Mouse (Mus musculus) kidney, adult 2 months (tissue): ENCODE measurements around the gene Serinc4.

ENCODE experiments used
- CTCF ChIP-seq: fragments of 200-500 bp; conservative IDR thresholded peaks from 2 replicates; pipeline ENCODE4 v1.5.1; 2011; ENCODE audit warnings: low read depth, mild to moderate bottlenecking, control low read depth, low read length, moderate library complexity, mixed read lengths; ENCODE audit not compliant: insufficient read depth, insufficient read length
- POLR2A ChIP-seq: fragments of 200-500 bp; IDR thresholded peaks from one replicate; pipeline ENCODE4 v1.6.1; 2011; ENCODE audit warnings: low read depth, low read length, control low read depth

DNA sequence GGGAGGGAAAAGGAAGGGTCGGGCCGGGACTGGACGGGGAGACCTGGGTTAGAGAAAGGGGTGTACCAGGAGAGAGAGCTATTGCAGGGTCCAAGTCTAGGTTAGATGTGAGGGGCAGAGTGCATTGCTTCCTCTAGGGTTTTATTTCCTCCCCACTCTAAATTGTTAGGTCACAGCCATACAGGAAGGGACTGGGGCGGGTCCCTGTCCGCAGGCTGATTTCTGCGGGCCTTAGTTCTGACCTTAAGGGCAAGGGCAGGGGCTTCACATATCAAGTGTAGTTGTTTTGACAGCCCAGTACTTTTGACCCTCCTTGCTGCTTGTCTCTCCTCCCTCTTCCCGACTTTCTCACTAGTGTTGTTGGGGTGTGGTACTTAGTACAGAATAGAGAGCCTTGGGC is 6.5 kb downstream of the Serinc4 start:
- TF ChIP-seq CTCF, result no peak
- no peak for TF ChIP-seq POLR2A
